Mouse (Mus musculus) liver, embryonic 11.5 days (tissue): ENCODE results near the gene Ccdc77. TPM values are rescaled to one million over a fixed set of nuclear protein-coding genes. Genes with fewer than 3 reads are reported as not detected.
A peak's percentile ranks its signal among the peaks of the same experiment; 100 is the strongest.

Experiments used
- ATAC-seq: fragments of 200-750 bp; cut with Nextera tagmentation; replicated peaks from 2 replicates; pipeline ENCODE4 v1.8.0; 2017; ENCODE audit warnings: moderate number of reproducible peaks, mild to moderate bottlenecking, moderate TSS enrichment, moderate library complexity; ENCODE audit not compliant: low FRiP score
- DNase-seq: peaks from one replicate; pipeline ENCODE4 v3.0.0-alpha.2; 2017; ENCODE audit warnings: low spot score
- H3K27ac ChIP-seq: fragments of 300-500 bp; sonication (generic); 2 replicates; pipeline ENCODE4 v1.5.1; 2014; ENCODE audit warnings: mild to moderate bottlenecking, low read depth, low read length, control low read depth
- H3K27me3 ChIP-seq: fragments of 300-500 bp; sonication (generic); replicated peaks from 2 replicates; pipeline ENCODE4 v1.6.1; 2014; ENCODE audit warnings: low read length, mixed read lengths; ENCODE audit not compliant: control insufficient read depth, insufficient read depth
- H3K36me3 ChIP-seq: fragments of 300-500 bp; sonication (generic); 2 replicates; pipeline ENCODE4 v1.6.1; 2014; ENCODE audit warnings: mild to moderate bottlenecking, low read length, moderate library complexity, mixed read lengths; ENCODE audit not compliant: control insufficient read depth, insufficient read depth
- H3K4me1 ChIP-seq: fragments of 300-500 bp; sonication (generic); replicated peaks from 2 replicates; pipeline ENCODE4 v1.6.1; 2014; ENCODE audit warnings: low read length, mixed read lengths; ENCODE audit not compliant: control insufficient read depth, insufficient read depth
- H3K4me2 ChIP-seq: fragments of 300-500 bp; sonication (generic); 2 replicates; pipeline ENCODE4 v1.6.1; 2014; ENCODE audit warnings: mild to moderate bottlenecking, control low read depth, moderate library complexity
- H3K4me3 ChIP-seq: fragments of 300-500 bp; sonication (generic); 2 replicates; pipeline ENCODE4 v1.5.1; 2014; ENCODE audit warnings: low read depth, low read length, control low read depth
- H3K9ac ChIP-seq: fragments of 300-500 bp; sonication (generic); 2 replicates; pipeline ENCODE4 v1.6.1; 2014; ENCODE audit warnings: low read depth, low read length, control low read depth
- H3K9me3 ChIP-seq: fragments of 300-500 bp; sonication (generic); 2 replicates; pipeline ENCODE4 v1.6.1; 2016; ENCODE audit warnings: low read length, inconsistent platforms, mixed read lengths; ENCODE audit not compliant: control insufficient read depth
- WGBS: fragments of 180-500 bp; shearing (Covaris S2); extraction: QIAGEN DNeasy Blood & Tissue Kit; methylation state at CpG from one replicate; pipeline ENCODE4 v1.1.7; 2014; 5-methylcytosine and 5-hydroxymethylcytosine counted together
- polyA plus RNA-seq: library from polyadenylated mRNA; unstranded; fragments of >200 nt; fragmentation: Nextera tagmentation; extraction: Ambion mirVana; gene quantifications from 2 replicates; pipeline ENCODE4 v1.2.1, GENCODE M21; 2014

Ccdc77 gene
- 25.4 and 25.5 TPM in 2 replicates for polyA plus RNA-seq

DNA sequence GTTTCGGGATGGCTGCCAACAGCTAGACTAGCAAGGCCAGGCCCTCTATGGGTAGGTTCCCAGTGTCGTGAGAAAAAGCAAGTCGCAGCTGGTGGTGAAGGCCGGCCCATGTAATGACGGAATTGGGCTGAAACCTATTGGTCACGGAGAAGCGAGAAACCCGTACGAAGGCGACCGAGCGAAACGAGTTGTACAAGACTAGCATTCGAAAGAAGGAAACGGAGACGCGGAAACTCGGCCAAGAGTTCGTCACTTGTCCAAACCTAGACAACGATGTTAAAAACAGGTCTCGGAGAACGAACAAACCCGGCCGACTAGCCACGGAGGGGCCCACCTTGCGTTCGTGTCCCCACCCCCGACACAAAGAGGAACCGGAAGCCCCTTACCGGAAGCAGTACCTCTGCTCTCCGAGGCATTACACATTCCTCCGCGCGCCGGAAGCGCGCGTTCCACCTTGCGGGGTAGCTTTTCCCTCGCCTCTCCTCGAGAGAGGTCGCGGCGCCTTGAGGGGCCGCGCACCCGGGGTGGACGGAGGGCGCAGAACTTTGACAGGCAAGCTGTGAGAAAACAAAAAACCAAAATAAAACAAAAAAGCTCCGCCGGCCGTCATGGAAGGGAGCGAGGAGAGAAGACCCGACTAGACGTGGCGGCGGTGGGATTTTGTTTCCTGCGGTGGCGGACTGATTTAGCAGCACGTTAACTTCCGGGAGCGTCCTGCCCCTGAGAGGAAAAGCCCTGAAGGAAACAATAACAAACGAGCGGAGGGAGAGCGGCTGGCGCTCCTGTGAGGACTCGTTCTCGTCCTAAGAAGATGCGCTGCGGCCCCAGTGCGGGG, at the start of gene Ccdc77, which contains the start of gene Kdm5a:
Gene Ccdc77 (minus strand): TSS at position 687 of the 835 bp plus-strand sequence.
Gene Kdm5a (plus strand): TSS at position 437 of the 835 bp plus-strand sequence.
- Histone ChIP-seq H3K4me3 (peak within 1 kb of the TSS; percentile 98), H3K4me1 (peaks cover 8% of the 10 kb centered on the region), H3K4me2 (peak within 1 kb of the TSS; percentile 88), H3K27ac (peak within 1 kb of the TSS; percentile 93), H3K27me3 (no peaks in the 10 kb centered on the region), H3K9ac (peak within 1 kb of the TSS; percentile 88), H3K36me3 (peaks cover 14% of the 10 kb centered on the region), H3K9me3 (no peaks in the 10 kb centered on the region)
- DNase-seq (peak; percentile 93), ATAC-seq (peak; percentile 97)
- WGBS, result under 1% methylated on average over 71 of the region's 71 CpGs

GRCm38 (mm10) chr6:120403936-120404335, 39.8 kb upstream of the Ccdc77 start:
- no peak overlapping the region for H3K27ac ChIP-seq
- H3K9me3 ChIP-seq, result no peaks in the 10 kb centered on the region
- no peak overlapping the region for H3K4me3 ChIP-seq
- H3K36me3 ChIP-seq, result peaks cover 26% of the 10 kb centered on the region
- H3K9ac ChIP-seq, result no peak overlapping the region
- no peaks in the 10 kb centered on the region for H3K4me1 ChIP-seq
- DNase-seq (no peak), ATAC-seq (no peak)
- H3K27me3 ChIP-seq, result no peaks in the 10 kb centered on the region
- no peak overlapping the region for H3K4me2 ChIP-seq
- WGBS, result 93% methylated on average over 1 of the region's 1 CpGs

- H3K4me3 ChIP-seq, result no peak overlapping the region
- H3K9ac ChIP-seq, result no peak overlapping the region
- no peaks in the 10 kb centered on the region for H3K9me3 ChIP-seq
- no peak overlapping the region for H3K27ac ChIP-seq
- ATAC-seq, result no peak
- H3K4me2 ChIP-seq, result no peak overlapping the region
- peaks cover 28% of the 10 kb centered on the region for H3K36me3 ChIP-seq
- no peak for DNase-seq
- H3K4me1 ChIP-seq, result no peaks in the 10 kb centered on the region
- no peaks in the 10 kb centered on the region for H3K27me3 ChIP-seq
- WGBS, result 91% methylated on average over 5 of the region's 5 CpGs
Observed at GRCm38 (mm10) chr6:120395622-120396345, 31.6 kb upstream of the Ccdc77 start.

DNA sequence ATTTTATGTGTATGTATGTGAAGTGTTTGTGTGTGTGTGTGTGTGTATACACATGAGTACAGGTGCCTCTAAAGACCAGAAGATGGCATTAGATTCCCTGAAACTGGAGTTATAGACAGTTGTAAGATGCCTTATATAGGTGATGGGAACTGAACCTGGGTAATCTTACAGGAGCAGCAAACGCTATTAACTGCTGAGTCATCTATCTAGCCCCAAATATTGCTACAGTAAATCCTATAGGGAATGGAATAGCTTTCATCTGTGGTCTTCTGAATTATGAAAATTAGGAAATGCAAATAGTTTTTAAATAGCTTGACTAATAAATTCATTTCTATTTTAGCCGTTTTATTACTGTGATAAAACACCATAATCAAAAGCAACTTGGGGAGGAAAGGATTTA, 28.6 kb upstream of the Ccdc77 start:
- Histone ChIP-seq H3K9me3 (no peaks in the 10 kb centered on the region), H3K4me2 (no peak overlapping the region), H3K36me3 (peaks cover 29% of the 10 kb centered on the region), H3K4me3 (no peak overlapping the region), H3K27me3 (no peaks in the 10 kb centered on the region), H3K27ac (no peak overlapping the region), H3K9ac (no peak overlapping the region), H3K4me1 (no peaks in the 10 kb centered on the region)
- ATAC-seq (no peak), DNase-seq (no peak)
- 82% methylated on average over 2 of the region's 2 CpGs for WGBS

GRCm38 (mm10) chr6:120390054-120390453, 25.9 kb upstream of the Ccdc77 start:
- no peaks in the 10 kb centered on the region for H3K9me3 ChIP-seq
- 67% methylated on average over 3 of the region's 3 CpGs for WGBS
- no peak overlapping the region for H3K9ac ChIP-seq
- H3K27me3 ChIP-seq, result no peaks in the 10 kb centered on the region
- H3K4me2 ChIP-seq, result no peak overlapping the region
- peaks cover 22% of the 10 kb centered on the region for H3K36me3 ChIP-seq
- no peak overlapping the region for H3K4me3 ChIP-seq
- H3K27ac ChIP-seq, result no peak overlapping the region
- ATAC-seq, result peak; percentile 61; the same call in 1 of the 2 replicates
- H3K4me1 ChIP-seq, result no peaks in the 10 kb centered on the region
- DNase-seq, result no peak

GRCm38 (mm10) chr6:120376736-120377135, 12.6 kb upstream of the Ccdc77 start:
- H3K36me3 ChIP-seq, result peaks cover 40% of the 10 kb centered on the region

GRCm38 (mm10) chr6:120365051-120365450, 877 bp upstream of the Ccdc77 start:
- Histone ChIP-seq H3K27me3 (no peaks in the 10 kb centered on the region), H3K9me3 (no peaks in the 10 kb centered on the region), H3K4me3 (peak overlapping the region; percentile 98), H3K4me2 (peak overlapping the region; percentile 88), H3K27ac (peak overlapping the region; percentile 93; the same call in 1 of the 2 replicates), H3K4me1 (peaks cover 8% of the 10 kb centered on the region), H3K9ac (peak overlapping the region; percentile 88), H3K36me3 (peaks cover 20% of the 10 kb centered on the region)
- 4% methylated on average over 15 of the region's 15 CpGs for WGBS
- DNase-seq, result no peak
- ATAC-seq, result no peak

More at GRCm38 (mm10) chr6:120376736-120377135, 12.6 kb upstream of the Ccdc77 start:
- DNase-seq (no peak), ATAC-seq (no peak)
- H3K27ac ChIP-seq, result no peak overlapping the region
- no peaks in the 10 kb centered on the region for H3K27me3 ChIP-seq
- 85% methylated on average over 2 of the region's 2 CpGs for WGBS
- H3K9ac ChIP-seq, result no peak overlapping the region
- no peak overlapping the region for H3K4me2 ChIP-seq
- no peaks in the 10 kb centered on the region for H3K4me1 ChIP-seq
- no peak overlapping the region for H3K4me3 ChIP-seq
- H3K9me3 ChIP-seq, result no peaks in the 10 kb centered on the region

- ATAC-seq, result peak; percentile 17; the same call in 1 of the 2 replicates
- WGBS, result under 1% methylated on average over 31 of the region's 31 CpGs
- no peak for DNase-seq
- peak overlapping the region; percentile 88 for H3K4me2 ChIP-seq
- H3K4me3 ChIP-seq, result peak overlapping the region; percentile 98
- H3K4me1 ChIP-seq, result peaks cover 8% of the 10 kb centered on the region
- peak overlapping the region; percentile 93 for H3K27ac ChIP-seq
- no peaks in the 10 kb centered on the region for H3K27me3 ChIP-seq
- peaks cover 16% of the 10 kb centered on the region for H3K36me3 ChIP-seq
- peak overlapping the region; percentile 88 for H3K9ac ChIP-seq
- no peaks in the 10 kb centered on the region for H3K9me3 ChIP-seq
Observed at GRCm38 (mm10) chr6:120364523-120364905, 340 bp upstream of the Ccdc77 start.
